Mouse (Mus musculus) embryonic facial prominence, embryonic 11.5 days (tissue): ENCODE measurements around the gene Tmem182. TPM values are rescaled to one million over a fixed set of nuclear protein-coding genes. Genes with fewer than 3 reads are reported as not detected.

Experiments
- ATAC-seq: fragments of 200-750 bp; cut with Nextera tagmentation; replicated peaks from 2 replicates; pipeline ENCODE4 v1.8.0; 2017; ENCODE audit warnings: low read depth; ENCODE audit not compliant: insufficient number of reproducible peaks, low FRiP score, low TSS enrichment
- DNase-seq: peaks from one replicate; pipeline ENCODE4 v3.0.0-alpha.2; 2015; ENCODE audit warnings: low spot score
- H3K27ac ChIP-seq: fragments of 300-500 bp; sonication (generic); replicated peaks from 2 replicates; pipeline ENCODE4 v1.5.1; 2014; ENCODE audit warnings: mild to moderate bottlenecking, low read depth, low read length, control low read depth
- H3K27me3 ChIP-seq: fragments of 300-500 bp; sonication (generic); 2 replicates; pipeline ENCODE4 v1.6.1; 2014; ENCODE audit warnings: mild to moderate bottlenecking, low read length, moderate library complexity, mixed read lengths; ENCODE audit not compliant: control insufficient read depth, insufficient read depth
- H3K36me3 ChIP-seq: fragments of 300-500 bp; sonication (generic); replicated peaks from 2 replicates; pipeline ENCODE4 v1.6.1; 2014; ENCODE audit warnings: low read depth, mild to moderate bottlenecking, low read length, moderate library complexity, mixed read lengths; ENCODE audit not compliant: control insufficient read depth, insufficient read depth
- H3K4me1 ChIP-seq: fragments of 300-500 bp; sonication (generic); 2 replicates; pipeline ENCODE4 v1.6.1; 2014; ENCODE audit warnings: low read length, mixed read lengths; ENCODE audit not compliant: control insufficient read depth, insufficient read depth
- H3K4me2 ChIP-seq: fragments of 300-500 bp; sonication (generic); 2 replicates; pipeline ENCODE4 v1.6.1; 2014; ENCODE audit warnings: low read depth, mild to moderate bottlenecking, control low read depth, low read length, moderate library complexity
- H3K4me3 ChIP-seq: fragments of 300-500 bp; sonication (generic); 2 replicates; pipeline ENCODE4 v1.5.1; 2014; ENCODE audit warnings: low read depth, low read length, control low read depth
- H3K9ac ChIP-seq: fragments of 300-500 bp; sonication (generic); replicated peaks from 2 replicates; pipeline ENCODE4 v1.6.1; 2014; ENCODE audit warnings: mild to moderate bottlenecking, control low read depth, low read length
- H3K9me3 ChIP-seq: fragments of 300-500 bp; sonication (generic); replicated peaks from 2 replicates; pipeline ENCODE4 v1.6.1; 2016; ENCODE audit warnings: mild to moderate bottlenecking, low read length, inconsistent platforms, mixed read lengths; ENCODE audit not compliant: control insufficient read depth
- WGBS: fragments of 180-500 bp; shearing (Covaris S2); extraction: QIAGEN DNeasy Blood & Tissue Kit; methylation state at CpG from one replicate; pipeline ENCODE4 v1.1.7; 2014; 5-methylcytosine and 5-hydroxymethylcytosine counted together
- polyA plus RNA-seq: library from polyadenylated mRNA; unstranded; fragments of >200 nt; fragmentation: Nextera tagmentation; extraction: Ambion mirVana; gene quantifications from 2 replicates; pipeline ENCODE4 v1.2.1, GENCODE M21; 2014

The Tmem182 gene
- polyA plus RNA-seq, 1 experiment from 2014 or later, result 0.36 TPM

GRCm38 (mm10) chr1:40771196-40771970 lies 34.0 kb upstream of the Tmem182 start:
- DNase-seq (no peak), ATAC-seq (no peak)
- no peak overlapping the region for H3K4me3 ChIP-seq
- H3K27ac ChIP-seq, result no peak overlapping the region
- no peaks in the 10 kb centered on the region for H3K27me3 ChIP-seq
- 88% methylated on average over 7 of the region's 7 CpGs for WGBS
- no peaks in the 10 kb centered on the region for H3K36me3 ChIP-seq
- H3K4me2 ChIP-seq, result no peak overlapping the region
- no peak overlapping the region for H3K9ac ChIP-seq
- H3K4me1 ChIP-seq, result no peaks in the 10 kb centered on the region
- no peaks in the 10 kb centered on the region for H3K9me3 ChIP-seq

- no peak overlapping the region for H3K4me3 ChIP-seq
- H3K27ac ChIP-seq, result no peak overlapping the region
- no peak overlapping the region for H3K9ac ChIP-seq
- no peak for DNase-seq
- no peaks in the 10 kb centered on the region for H3K9me3 ChIP-seq
- no peaks in the 10 kb centered on the region for H3K27me3 ChIP-seq
- ATAC-seq, result no peak
- no peaks in the 10 kb centered on the region for H3K4me1 ChIP-seq
- H3K36me3 ChIP-seq, result no peaks in the 10 kb centered on the region
- WGBS, result 90% methylated on average over 5 of the region's 5 CpGs
- no peak overlapping the region for H3K4me2 ChIP-seq
Observed at GRCm38 (mm10) chr1:40773234-40773633, 32.2 kb upstream of the Tmem182 start.

GRCm38 (mm10) chr1:40774040-40774439 lies 31.4 kb upstream of the Tmem182 start:
- H3K36me3 ChIP-seq, result no peaks in the 10 kb centered on the region
- H3K9me3 ChIP-seq, result no peaks in the 10 kb centered on the region
- 93% methylated on average over 10 of the region's 10 CpGs for WGBS
- no peak overlapping the region for H3K27ac ChIP-seq
- no peaks in the 10 kb centered on the region for H3K27me3 ChIP-seq
- ATAC-seq (no peak), DNase-seq (no peak)
- H3K4me3 ChIP-seq, result no peak overlapping the region
- no peaks in the 10 kb centered on the region for H3K4me1 ChIP-seq
- H3K9ac ChIP-seq, result no peak overlapping the region
- H3K4me2 ChIP-seq, result no peak overlapping the region

- Histone ChIP-seq H3K4me3 (no peak overlapping the region), H3K27me3 (no peaks in the 10 kb centered on the region), H3K27ac (no peak overlapping the region), H3K4me1 (no peaks in the 10 kb centered on the region), H3K9ac (no peak overlapping the region), H3K4me2 (no peak overlapping the region), H3K36me3 (no peaks in the 10 kb centered on the region), H3K9me3 (no peaks in the 10 kb centered on the region)
- WGBS, result 48% methylated on average over 2 of the region's 2 CpGs
- no peak for DNase-seq
- no peak for ATAC-seq
Observed at GRCm38 (mm10) chr1:40776102-40776501, 29.3 kb upstream of the Tmem182 start.

- ATAC-seq, result no peak
- H3K4me3 ChIP-seq, result no peak overlapping the region
Observed at GRCm38 (mm10) chr1:40776763-40777162, 28.6 kb upstream of the Tmem182 start.

GRCm38 (mm10) chr1:40783450-40783849 lies 22.0 kb upstream of the Tmem182 start:
- Histone ChIP-seq H3K36me3 (no peaks in the 10 kb centered on the region), H3K27me3 (no peaks in the 10 kb centered on the region), H3K4me2 (no peak overlapping the region), H3K9ac (no peak overlapping the region), H3K4me1 (no peaks in the 10 kb centered on the region), H3K9me3 (no peaks in the 10 kb centered on the region), H3K27ac (no peak overlapping the region), H3K4me3 (no peak overlapping the region)
- ATAC-seq (no peak), DNase-seq (no peak)
- 93% methylated on average over 7 of the region's 7 CpGs for WGBS

More at GRCm38 (mm10) chr1:40776763-40777162, 28.6 kb upstream of the Tmem182 start:
- H3K27ac ChIP-seq, result no peak overlapping the region
- no peak overlapping the region for H3K4me2 ChIP-seq
- no peaks in the 10 kb centered on the region for H3K27me3 ChIP-seq
- whole genome bisulfite sequencing, result 73% methylated on average over 3 of the region's 3 CpGs
- H3K9me3 ChIP-seq, result no peaks in the 10 kb centered on the region
- H3K4me1 ChIP-seq, result no peaks in the 10 kb centered on the region
- no peak for DNase-seq
- no peak overlapping the region for H3K9ac ChIP-seq
- H3K36me3 ChIP-seq, result no peaks in the 10 kb centered on the region

GRCm38 (mm10) chr1:40784306-40784705 lies 21.1 kb upstream of the Tmem182 start:
- ATAC-seq (no peak), DNase-seq (no peak)
- no peak overlapping the region for H3K9ac ChIP-seq
- H3K27me3 ChIP-seq, result no peaks in the 10 kb centered on the region
- no peaks in the 10 kb centered on the region for H3K4me1 ChIP-seq
- H3K9me3 ChIP-seq, result no peaks in the 10 kb centered on the region
- no peak overlapping the region for H3K4me2 ChIP-seq
- no peak overlapping the region for H3K27ac ChIP-seq
- H3K36me3 ChIP-seq, result no peaks in the 10 kb centered on the region
- WGBS, result 82% methylated on average over 9 of the region's 9 CpGs
- no peak overlapping the region for H3K4me3 ChIP-seq

- no peak overlapping the region for H3K27ac ChIP-seq
- H3K27me3 ChIP-seq, result no peaks in the 10 kb centered on the region
- 88% methylated on average over 11 of the region's 11 CpGs for WGBS
- H3K36me3 ChIP-seq, result no peaks in the 10 kb centered on the region
- no peak overlapping the region for H3K4me3 ChIP-seq
- H3K4me2 ChIP-seq, result no peak overlapping the region
- no peak overlapping the region for H3K9ac ChIP-seq
- no peaks in the 10 kb centered on the region for H3K9me3 ChIP-seq
- H3K4me1 ChIP-seq, result no peaks in the 10 kb centered on the region
- DNase-seq (no peak), ATAC-seq (no peak)
Observed at GRCm38 (mm10) chr1:40785876-40786445, 19.4 kb upstream of the Tmem182 start.
